Mouse (Mus musculus): Measurements from ENCODE around the gene M1ap.

GRCm38 (mm10) chr6:83011255-83011654, 64.6 kb downstream of the M1ap start:
- no peak for TF ChIP-seq CTCF (IDR thresholded peaks at IDR 0.05; ENCODE audit: control insufficient read depth, insufficient read depth, insufficient read length)
- no peak for TF ChIP-seq MYOD1 (IDR thresholded peaks at IDR 0.05; ENCODE audit: control insufficient read depth, insufficient read length, low read depth)
- TF ChIP-seq USF1 (IDR thresholded peaks at IDR 0.05; ENCODE audit: low read depth), result no peak
- TF ChIP-seq MYOG (IDR thresholded peaks at IDR 0.05; ENCODE audit: control insufficient read depth, extremely low read depth, insufficient read length), result no peak
- no peak for TF ChIP-seq MAX (IDR thresholded peaks at IDR 0.05)
- no peak for TF ChIP-seq CEBPB (IDR thresholded peaks at IDR 0.05; ENCODE audit: low read depth)

Data from C2C12 (cell line).